Mouse (Mus musculus) embryo, embryonic 11.5 days (tissue): Measurements from ENCODE around the gene Olfr1215.
"Not testable (repeated sequence)": the region's sequence is repeated elsewhere in the genome, so short reads cannot be mapped to it uniquely, and the experiment has no call there.

Experiments
- DNase-seq: peaks from one replicate; pipeline ENCODE4 v3.0.0-alpha.2; 2012; ENCODE audit warnings: low read depth, low spot score

Gene Olfr1215

GRCm38 (mm10) chr2:89006873-89007272 is at the start of gene Olfr1215:
Gene Olfr1215 (minus strand): TSS chr2:89006973.
- no peak for DNase-seq

- no peak for DNase-seq
Observed at GRCm38 (mm10) chr2:89031965-89032364, 25.2 kb upstream of the Olfr1215 start, which contains the start of gene Olfr1217. Gene Olfr1217 (minus strand): TSS chr2:89032065.

GRCm38 (mm10) chr2:89021436-89021835 is 14.7 kb upstream of the Olfr1215 start:
- DNase-seq: not testable (repeated sequence)

GRCm38 (mm10) chr2:89018240-89018639 is 11.5 kb upstream of the Olfr1215 start, which contains the start of gene Olfr1216:
Gene Olfr1216 (minus strand): TSS chr2:89018340.
- no peak for DNase-seq

- no peak for DNase-seq
Observed at GRCm38 (mm10) chr2:88992553-88992952, 14.2 kb downstream of the Olfr1215 start, which contains the start of gene Olfr1214. Gene Olfr1214 (minus strand): TSS chr2:88992653.

GRCm38 (mm10) chr2:88980181-88980580 is 26.6 kb downstream of the Olfr1215 start, which contains the start of gene Gm13762:
Gene Gm13762 (minus strand): TSS chr2:88980281.
- no peak for DNase-seq

GRCm38 (mm10) chr2:88953669-88954068 is 53.1 kb downstream of the Olfr1215 start, which contains the start of gene Olfr1212:
Gene Olfr1212 (plus strand): TSS chr2:88953969.
- no peak for DNase-seq
